Mouse (Mus musculus): ENCODE data around the gene Etnk2. TPM values are rescaled to one million over a fixed set of nuclear protein-coding genes. Genes with fewer than 3 reads are reported as not detected.

Etnk2 gene
- polyA plus RNA-seq, 1 experiment from 2014 or later = 21.9 TPM

GRCm38 (mm10) chr1:133375696-133376346 lies 12.4 kb downstream of the Etnk2 start:
- Histone ChIP-seq H3K4me2 (no peak overlapping the region), H3K4me3 (no peak overlapping the region), H3K36me3 (replicated peaks) (no peaks in the 10 kb centered on the region), H3K27ac (no peak overlapping the region), H3K4me1 (no peaks in the 10 kb centered on the region), H3K9ac (no peak overlapping the region), H3K27me3 (replicated peaks) (no peaks in the 10 kb centered on the region), H3K9me3 (no peaks in the 10 kb centered on the region)
- no peak for ATAC-seq (replicated peaks)
- WGBS = 73% methylated on average over 10 of the region's 10 CpGs

- Histone ChIP-seq H3K4me2 (no peak overlapping the region), H3K27me3 (replicated peaks) (no peaks in the 10 kb centered on the region)
- 84% methylated on average over 5 of the region's 5 CpGs for WGBS
Measured at GRCm38 (mm10) chr1:133377547-133377946, 14.2 kb downstream of the Etnk2 start.

GRCm38 (mm10) chr1:133379254-133379985 lies 16.0 kb downstream of the Etnk2 start:
- Histone ChIP-seq H3K4me1 (peaks cover 7% of the 10 kb centered on the region), H3K36me3 (replicated peaks) (no peaks in the 10 kb centered on the region), H3K9ac (no peak overlapping the region), H3K9me3 (no peaks in the 10 kb centered on the region), H3K4me3 (no peak overlapping the region), H3K27me3 (replicated peaks) (no peaks in the 10 kb centered on the region), H3K27ac (no peak overlapping the region), H3K4me2 (no peak overlapping the region)
- ATAC-seq (replicated peaks) = no peak
- WGBS = 67% methylated on average over 10 of the region's 10 CpGs

More at GRCm38 (mm10) chr1:133377547-133377946, 14.2 kb downstream of the Etnk2 start:
- H3K9ac ChIP-seq = no peak overlapping the region
- no peak overlapping the region for H3K27ac ChIP-seq
- H3K4me3 ChIP-seq = no peak overlapping the region
- no peak for ATAC-seq (replicated peaks)
- no peaks in the 10 kb centered on the region for H3K9me3 ChIP-seq
- no peaks in the 10 kb centered on the region for H3K36me3 ChIP-seq (replicated peaks)
- peaks cover 5% of the 10 kb centered on the region for H3K4me1 ChIP-seq

GRCm38 (mm10) chr1:133379986-133380320 lies 16.6 kb downstream of the Etnk2 start:
- H3K9ac ChIP-seq = no peak overlapping the region
- H3K27me3 ChIP-seq (replicated peaks) = no peaks in the 10 kb centered on the region
- no peak overlapping the region for H3K27ac ChIP-seq
- no peak overlapping the region for H3K4me3 ChIP-seq
- no peak for ATAC-seq (replicated peaks)
- peaks cover 7% of the 10 kb centered on the region for H3K4me1 ChIP-seq
- no peak overlapping the region for H3K4me2 ChIP-seq
- 74% methylated on average over 3 of the region's 3 CpGs for whole genome bisulfite sequencing
- H3K9me3 ChIP-seq = no peaks in the 10 kb centered on the region
- no peaks in the 10 kb centered on the region for H3K36me3 ChIP-seq (replicated peaks)

- 79% methylated on average over 14 of the region's 14 CpGs for WGBS
- H3K4me3 ChIP-seq = no peak overlapping the region
- peaks cover 7% of the 10 kb centered on the region for H3K4me1 ChIP-seq
- H3K27ac ChIP-seq = no peak overlapping the region
- no peak for ATAC-seq (replicated peaks)
- no peak overlapping the region for H3K9ac ChIP-seq
- no peak overlapping the region for H3K4me2 ChIP-seq
- H3K9me3 ChIP-seq = no peaks in the 10 kb centered on the region
- H3K27me3 ChIP-seq (replicated peaks) = no peaks in the 10 kb centered on the region
- H3K36me3 ChIP-seq (replicated peaks) = no peaks in the 10 kb centered on the region
Measured at GRCm38 (mm10) chr1:133380347-133381065, 17.1 kb downstream of the Etnk2 start.

- ATAC-seq (replicated peaks) = peak; percentile 40; the same call in 1 of the 2 replicates
- Histone ChIP-seq H3K4me3 (no peak overlapping the region), H3K9ac (no peak overlapping the region), H3K27me3 (replicated peaks) (no peaks in the 10 kb centered on the region), H3K9me3 (no peaks in the 10 kb centered on the region), H3K4me1 (peaks cover 13% of the 10 kb centered on the region), H3K27ac (0 out of 2 replicates have a peak overlapping the region, but pooled peaks have one; percentile 31), H3K36me3 (replicated peaks) (no peaks in the 10 kb centered on the region), H3K4me2 (no peak overlapping the region)
- WGBS = 6% methylated on average over 9 of the region's 9 CpGs
Measured at GRCm38 (mm10) chr1:133382008-133382407, 18.6 kb downstream of the Etnk2 start.

GRCm38 (mm10) chr1:133382552-133383155 lies 19.3 kb downstream of the Etnk2 start:
- H3K36me3 ChIP-seq (replicated peaks) = no peaks in the 10 kb centered on the region
- ATAC-seq (replicated peaks) = no peak
- H3K4me3 ChIP-seq = no peak overlapping the region
- H3K27ac ChIP-seq = peak overlapping the region; percentile 31; the same call in 1 of the 2 replicates
- H3K27me3 ChIP-seq (replicated peaks) = no peaks in the 10 kb centered on the region
- 54% methylated on average over 12 of the region's 12 CpGs for WGBS
- no peak overlapping the region for H3K9ac ChIP-seq
- no peak overlapping the region for H3K4me2 ChIP-seq
- no peaks in the 10 kb centered on the region for H3K9me3 ChIP-seq
- H3K4me1 ChIP-seq = peaks cover 13% of the 10 kb centered on the region

GRCm38 (mm10) chr1:133383157-133383783 lies 19.9 kb downstream of the Etnk2 start:
- Histone ChIP-seq H3K4me2 (no peak overlapping the region), H3K4me3 (no peak overlapping the region), H3K9ac (no peak overlapping the region), H3K9me3 (no peaks in the 10 kb centered on the region), H3K36me3 (replicated peaks) (no peaks in the 10 kb centered on the region), H3K4me1 (peaks cover 13% of the 10 kb centered on the region), H3K27ac (no peak overlapping the region), H3K27me3 (replicated peaks) (no peaks in the 10 kb centered on the region)
- no peak for ATAC-seq (replicated peaks)
- WGBS = 92% methylated on average over 14 of the region's 14 CpGs

GRCm38 (mm10) chr1:133385506-133385905 lies 22.1 kb downstream of the Etnk2 start:
- H3K27ac ChIP-seq = no peak overlapping the region
- no peaks in the 10 kb centered on the region for H3K36me3 ChIP-seq (replicated peaks)
- no peak overlapping the region for H3K9ac ChIP-seq
- peaks cover 13% of the 10 kb centered on the region for H3K4me1 ChIP-seq
- no peak overlapping the region for H3K4me3 ChIP-seq
- no peaks in the 10 kb centered on the region for H3K9me3 ChIP-seq
- peak overlapping the region; percentile 19 for H3K4me2 ChIP-seq
- no peaks in the 10 kb centered on the region for H3K27me3 ChIP-seq (replicated peaks)
- ATAC-seq (replicated peaks) = peak; percentile 53
- 32% methylated on average over 9 of the region's 9 CpGs for WGBS

- Histone ChIP-seq H3K4me1 (peaks cover 13% of the 10 kb centered on the region), H3K27ac (no peak overlapping the region), H3K9me3 (no peaks in the 10 kb centered on the region), H3K4me3 (no peak overlapping the region), H3K9ac (no peak overlapping the region), H3K4me2 (peak overlapping the region; percentile 19; the same call in 1 of the 2 replicates), H3K27me3 (replicated peaks) (no peaks in the 10 kb centered on the region), H3K36me3 (replicated peaks) (no peaks in the 10 kb centered on the region)
- 19% methylated on average over 11 of the region's 11 CpGs for WGBS
- no peak for ATAC-seq (replicated peaks)
Measured at GRCm38 (mm10) chr1:133386209-133386608, 22.8 kb downstream of the Etnk2 start.

GRCm38 (mm10) chr1:133387539-133388268 lies 24.3 kb downstream of the Etnk2 start:
- Histone ChIP-seq H3K4me1 (peaks cover 7% of the 10 kb centered on the region), H3K27me3 (replicated peaks) (no peaks in the 10 kb centered on the region), H3K9me3 (no peaks in the 10 kb centered on the region), H3K4me3 (no peak overlapping the region), H3K27ac (no peak overlapping the region), H3K9ac (no peak overlapping the region), H3K4me2 (no peak overlapping the region), H3K36me3 (replicated peaks) (no peaks in the 10 kb centered on the region)
- 64% methylated on average over 19 of the region's 19 CpGs for WGBS
- ATAC-seq (replicated peaks) = no peak
